Mouse (Mus musculus) gastrocnemius, adult 18-20 months (tissue): ENCODE measurements at regions not wholly inside any gene's neighbourhood (a gene's known extent, or its start where the extent isn't known, plus 50 kb on each side); places are given as distances from the start of the nearest gene placed in this dataset.

Experiments
- DNase-seq: peaks from one replicate; pipeline ENCODE4 v3.0.0; 2021; ENCODE audit warnings: low spot score

DNA sequence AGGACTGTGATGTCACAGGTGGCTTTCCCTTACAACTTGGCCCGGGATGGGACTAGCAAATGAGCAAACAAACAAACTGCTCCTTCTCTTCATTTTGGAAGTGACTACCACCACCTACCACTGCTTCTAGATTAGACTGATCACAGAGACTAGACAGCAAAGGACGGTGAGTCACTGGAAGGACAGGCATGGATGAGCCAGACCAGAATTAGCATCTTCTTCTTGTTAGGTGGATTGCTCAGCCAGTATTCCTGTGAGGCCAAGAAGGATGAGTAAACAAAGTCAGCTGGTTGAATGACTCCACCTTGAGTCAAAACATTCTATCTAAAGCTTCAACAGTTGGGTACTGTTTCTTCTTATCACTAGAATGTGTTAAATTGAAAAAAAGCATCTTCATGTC is 385.1 kb upstream of the Mon1b start:
- no peak for DNase-seq

- DNase-seq, result no peak
These were observed 381.3 kb upstream of the Mon1b start for GRCm38 (mm10) chr8:113254076-113254475.

DNA sequence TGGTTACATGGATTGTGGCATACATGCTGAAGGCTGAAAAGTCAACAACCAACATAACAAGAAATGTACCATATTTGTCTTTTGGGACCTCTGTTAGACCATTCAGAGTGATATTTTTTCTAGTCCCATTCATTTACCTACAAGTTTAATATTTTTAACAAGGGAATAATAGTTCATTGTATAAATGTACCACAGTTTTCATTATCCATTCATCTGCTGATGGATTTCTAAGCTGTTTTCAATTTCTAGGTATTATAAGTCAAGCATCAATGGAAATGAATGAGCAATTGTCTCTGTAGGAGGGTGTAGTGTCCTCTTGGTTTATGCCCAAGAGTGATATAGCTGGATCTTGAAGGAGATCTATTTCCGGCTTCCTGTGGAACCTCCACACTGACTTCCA is 375.9 kb upstream of the Mon1b start:
- DNase-seq, result no peak

DNA sequence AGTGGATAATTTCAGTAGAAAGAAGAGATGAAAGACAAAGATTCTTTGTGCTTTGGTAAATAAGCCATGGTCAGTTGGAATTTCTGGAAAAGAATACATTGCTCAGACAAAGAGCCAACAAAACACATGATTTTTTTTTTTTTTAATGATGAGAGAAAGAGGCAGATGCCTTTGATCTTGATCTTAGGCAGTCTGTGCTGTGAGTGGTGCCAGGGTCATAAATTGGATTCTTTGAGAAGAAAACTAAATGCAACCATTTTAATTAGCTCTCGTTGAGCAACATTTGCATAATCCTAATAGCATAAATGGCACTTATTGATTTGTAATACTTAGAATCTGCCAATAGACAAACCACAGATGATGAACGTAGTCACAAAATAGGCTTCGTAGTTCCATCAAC is 372.1 kb upstream of the Mon1b start:
- no peak for DNase-seq

GRCm38 (mm10) chr8:113271262-113271661 is 364.1 kb upstream of the Mon1b start:
- no peak for DNase-seq

- DNase-seq, result no peak
These were observed 335.0 kb upstream of the Mon1b start for GRCm38 (mm10) chr8:113300273-113300843.

GRCm38 (mm10) chr8:113303426-113303825 is 332.0 kb upstream of the Mon1b start:
- no peak for DNase-seq

- DNase-seq, result no peak
These were observed 318.2 kb upstream of the Mon1b start for GRCm38 (mm10) chr8:113317169-113317568.

- DNase-seq, result no peak
These were observed 303.8 kb upstream of the Mon1b start for GRCm38 (mm10) chr8:113331576-113331975.

- DNase-seq, result no peak
These were observed 294.1 kb upstream of the Mon1b start for GRCm38 (mm10) chr8:113341306-113341705.

- DNase-seq, result no peak
These were observed 273.5 kb upstream of the Mon1b start for GRCm38 (mm10) chr8:113361900-113362299.

- DNase-seq, result no peak
These were observed 271.2 kb upstream of the Mon1b start for GRCm38 (mm10) chr8:113364181-113364580.

DNA sequence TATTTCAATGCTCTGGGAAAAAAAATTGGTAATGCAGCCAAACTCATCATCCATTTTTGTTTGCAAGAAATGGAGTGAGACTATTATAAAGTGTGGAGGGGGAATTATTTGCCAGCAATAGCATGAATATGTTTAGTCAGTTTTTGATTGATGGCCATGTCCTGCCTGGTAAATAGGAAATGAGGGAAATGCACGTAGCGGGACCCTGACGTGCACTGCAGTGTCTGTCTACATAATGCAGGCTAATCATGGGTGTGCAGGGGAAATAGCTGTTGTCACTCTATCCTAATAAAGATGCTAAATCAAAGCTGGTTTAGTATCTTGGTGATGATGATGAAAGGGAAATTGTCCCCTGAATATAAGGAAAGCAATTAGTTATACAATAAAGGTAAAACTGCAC is 251.9 kb upstream of the Mon1b start:
- DNase-seq, result no peak

DNA sequence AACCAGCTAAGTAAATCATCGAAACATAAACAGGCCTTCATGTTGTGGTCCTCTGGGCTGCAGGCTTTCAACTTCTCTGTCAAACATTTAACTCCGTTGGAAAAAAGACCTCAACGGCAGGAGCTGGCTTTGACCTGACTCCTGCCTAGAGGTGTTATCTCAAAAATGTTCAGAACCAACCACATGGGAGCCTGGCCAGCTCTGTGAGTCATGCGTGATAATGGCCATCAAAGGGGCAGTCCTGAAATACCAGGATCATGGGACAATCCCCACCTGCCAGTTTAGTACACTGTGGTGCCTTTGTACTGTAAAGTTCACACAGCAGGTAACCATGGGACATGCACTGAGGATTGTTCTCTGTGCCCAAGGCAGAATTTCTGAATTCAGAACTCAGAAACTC is 251.4 kb upstream of the Mon1b start:
- no peak for DNase-seq

DNA sequence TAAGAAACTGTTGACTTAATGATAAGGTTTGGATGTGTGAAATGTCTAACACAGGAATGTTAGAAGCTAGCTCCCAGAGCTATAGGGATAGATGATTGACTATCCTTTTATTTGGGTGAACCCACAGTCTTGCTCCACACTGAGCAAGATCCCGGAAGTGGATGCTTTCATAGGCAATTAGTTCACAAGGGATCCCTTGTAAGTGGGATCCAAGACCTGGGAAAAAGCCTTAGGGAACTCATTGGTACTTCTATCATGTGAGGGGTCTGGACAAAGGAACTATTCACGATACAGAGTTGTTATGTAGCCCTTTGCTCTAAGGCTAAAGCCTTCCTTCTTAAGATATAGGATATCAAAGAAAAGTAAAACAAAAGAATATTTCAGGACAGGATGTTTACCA is 245.9 kb upstream of the Mon1b start:
- no peak for DNase-seq

GRCm38 (mm10) chr8:113390038-113390437 is 245.3 kb upstream of the Mon1b start:
- no peak for DNase-seq

GRCm38 (mm10) chr8:113394319-113394718 is 241.1 kb upstream of the Mon1b start:
- no peak for DNase-seq

GRCm38 (mm10) chr8:113405158-113405557 is 230.2 kb upstream of the Mon1b start:
- no peak for DNase-seq

DNA sequence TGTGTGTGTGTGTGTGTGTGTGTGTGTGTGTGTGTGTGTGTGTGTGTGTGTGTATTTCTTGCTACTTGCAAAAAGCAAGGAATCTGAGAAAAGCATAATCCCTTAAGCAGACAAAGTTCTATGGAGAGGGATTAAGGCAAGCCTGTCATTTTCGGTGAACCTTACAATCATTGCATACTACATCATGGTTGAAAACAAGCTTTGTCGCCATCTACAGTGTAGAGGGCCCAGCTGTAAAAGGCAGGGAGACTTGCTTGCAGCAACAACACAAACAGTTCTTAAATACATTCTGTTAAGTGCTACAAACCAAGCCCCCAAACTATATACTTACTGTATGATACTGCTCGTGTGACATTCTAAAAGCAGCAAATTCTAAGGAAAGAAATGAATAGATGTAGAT is 216.0 kb upstream of the Mon1b start:
- DNase-seq, result no peak

DNA sequence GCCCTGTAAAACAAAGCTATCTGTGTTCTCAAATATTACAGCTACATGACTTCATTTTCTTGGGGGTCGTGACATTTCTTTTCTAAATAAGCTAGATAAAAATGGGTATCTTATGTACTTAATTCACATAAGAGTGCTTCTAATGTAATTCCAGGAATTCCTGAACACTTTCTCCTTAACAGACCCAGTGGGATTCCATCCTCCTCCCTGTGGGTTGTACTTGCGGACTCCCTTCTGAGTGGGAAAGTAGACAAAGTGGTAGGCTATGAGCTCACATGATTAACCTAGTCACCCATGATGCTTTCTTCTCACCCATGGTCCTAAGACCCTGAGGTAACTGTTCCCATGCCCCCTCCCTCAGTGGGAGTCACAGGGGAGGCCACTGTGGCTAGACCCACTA is 212.7 kb upstream of the Mon1b start:
- DNase-seq, result no peak

- no peak for DNase-seq
These were observed 196.3 kb upstream of the Mon1b start for GRCm38 (mm10) chr8:113439088-113439487.

GRCm38 (mm10) chr8:113454022-113454421 is 181.4 kb upstream of the Mon1b start:
- no peak for DNase-seq

DNA sequence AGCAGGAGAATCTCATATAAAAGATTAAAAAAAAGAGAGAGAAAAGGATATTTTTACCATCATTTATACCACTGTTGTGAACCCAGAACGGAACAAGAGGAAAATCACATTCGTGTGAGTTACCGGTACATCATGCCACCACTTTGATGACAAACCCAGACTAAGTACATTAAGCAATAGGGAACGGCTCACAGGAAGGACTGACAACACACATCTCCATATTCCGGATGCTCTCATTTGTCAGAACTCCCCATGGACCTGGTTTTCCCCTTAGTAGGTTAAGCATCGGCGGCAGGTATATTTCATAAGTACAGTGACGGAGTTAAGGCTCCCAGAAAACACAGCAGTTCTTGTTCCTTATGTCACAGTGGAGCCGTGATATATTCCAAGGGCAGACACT is 170.8 kb upstream of the Mon1b start:
- no peak for DNase-seq

DNA sequence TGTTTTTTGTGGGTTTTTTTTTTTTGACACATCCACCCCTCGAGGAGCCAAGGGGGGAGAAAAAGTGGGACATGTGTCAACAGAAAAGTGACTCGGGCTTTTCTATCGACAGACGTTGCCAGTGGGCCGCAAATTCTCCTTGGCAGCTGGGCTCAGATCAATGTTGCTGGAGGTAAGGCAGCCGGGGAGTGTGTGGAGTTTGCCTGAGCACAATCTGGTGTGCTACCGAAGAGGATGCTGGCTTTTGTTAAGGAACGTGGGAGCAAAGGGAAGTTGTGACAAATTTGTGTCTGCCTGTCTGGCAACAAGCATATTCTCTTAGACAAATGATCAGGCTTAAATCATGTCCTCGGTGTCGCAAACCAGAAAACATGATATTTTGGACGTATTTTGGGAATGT is 170.2 kb upstream of the Mon1b start:
- DNase-seq, result no peak
